Mouse (Mus musculus) olfactory bulb, adult 2 months (tissue): ENCODE measurements around the gene Gabpb1.

ENCODE experiments used
- CTCF ChIP-seq: fragments of 200-500 bp; IDR thresholded peaks from 2 replicates; pipeline ENCODE4 v1.5.1; 2012; ENCODE audit warnings: low read depth, mild to moderate bottlenecking, low read length, moderate library complexity; ENCODE audit not compliant: insufficient read depth
- POLR2A ChIP-seq: fragments of 200-500 bp; IDR thresholded peaks from 2 replicates; pipeline ENCODE4 v1.6.1; 2012; ENCODE audit warnings: mild to moderate bottlenecking, low read depth, low read length, moderate library complexity; ENCODE audit not compliant: insufficient read depth

DNA sequence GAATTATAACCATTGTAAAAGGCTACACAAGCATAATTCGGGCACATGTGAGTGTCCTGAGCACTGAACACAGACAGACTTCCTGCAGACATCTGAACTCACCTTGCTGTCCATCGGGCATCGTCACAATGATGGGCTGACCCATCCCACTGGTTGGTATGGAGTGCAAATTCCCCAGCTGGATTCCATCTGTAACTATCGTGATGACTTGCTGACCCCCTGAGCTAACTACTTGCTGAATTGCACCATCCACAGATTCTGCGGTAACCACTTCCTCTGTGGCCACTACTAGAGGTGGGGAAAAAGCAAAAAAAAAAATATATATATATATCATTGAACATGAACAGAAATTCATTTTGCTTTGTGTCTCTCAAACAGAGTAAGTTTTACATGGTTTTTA lies 29.7 kb downstream of the Gabpb1 start:
- TF ChIP-seq POLR2A (no peak), CTCF (no peak)
